Mouse (Mus musculus) liver, embryonic 14.5 days (tissue): ENCODE measurements around the gene Gm10061. TPM values are rescaled to one million over a fixed set of nuclear protein-coding genes. Genes with fewer than 3 reads are reported as not detected.
"Not testable (repeated sequence)": the region's sequence is repeated elsewhere in the genome, so short reads cannot be mapped to it uniquely, and the experiment has no call there.

Experiments used
- ATAC-seq: fragments of 200-750 bp; cut with Nextera tagmentation; 2 replicates; pipeline ENCODE4 v1.8.0; 2017; ENCODE audit warnings: moderate number of reproducible peaks, mild to moderate bottlenecking, moderate library complexity; ENCODE audit not compliant: insufficient read depth
- DNase-seq, 3 experiments: peaks; one replicate each; pipeline ENCODE4 v3.0.0-alpha.2; 2012 to 2013; ENCODE audit warnings: low read depth in 3 of 3, low spot score in 3 of 3
- H3K27ac ChIP-seq: fragments of 300-500 bp; sonication (generic); 2 replicates; pipeline ENCODE4 v1.5.1; 2014; ENCODE audit warnings: moderate library complexity, mild to moderate bottlenecking, control low read depth, inconsistent platforms
- H3K27me3 ChIP-seq: fragments of 300-500 bp; sonication (generic); 2 replicates; pipeline ENCODE4 v1.6.1; 2014; ENCODE audit warnings: mild to moderate bottlenecking, low read length, moderate library complexity; ENCODE audit not compliant: control insufficient read depth, insufficient read depth
- H3K36me3 ChIP-seq: fragments of 300-500 bp; sonication (generic); replicated peaks from 2 replicates; pipeline ENCODE4 v1.6.1; 2014; ENCODE audit warnings: low read depth; ENCODE audit not compliant: control insufficient read depth, insufficient read depth
- H3K4me1 ChIP-seq, 2 experiments: fragments of 200-500 bp in 1 of 2; fragments of 300-500 bp in 1 of 2; sonication (generic) in 1 of 2; replicated peaks; 2 replicates each; pipeline ENCODE4 v1.6.1; 2012 to 2014; ENCODE audit warnings: antibody characterized with exemption in 1 of 2, inconsistent platforms in 1 of 2, low read length in 1 of 2; ENCODE audit not compliant: control insufficient read depth in 2 of 2, insufficient read depth in 2 of 2
- H3K4me2 ChIP-seq: fragments of 300-500 bp; sonication (generic); 2 replicates; pipeline ENCODE4 v1.6.1; 2014; ENCODE audit warnings: low read depth, mild to moderate bottlenecking, control low read depth, moderate library complexity
- H3K4me3 ChIP-seq, 2 experiments: fragments of 200-500 bp in 1 of 2; fragments of 300-500 bp in 1 of 2; sonication (generic) in 1 of 2; 2 replicates each; pipeline ENCODE4 v1.5.1; 2012 to 2014; ENCODE audit warnings: low read depth in 2 of 2, low read length in 2 of 2, mild to moderate bottlenecking in 2 of 2, control low read depth in 1 of 2, inconsistent platforms in 1 of 2, moderate library complexity in 1 of 2; ENCODE audit not compliant: insufficient read depth in 1 of 2
- H3K9ac ChIP-seq: fragments of 300-500 bp; sonication (generic); replicated peaks from 2 replicates; pipeline ENCODE4 v1.6.1; 2014; ENCODE audit warnings: mild to moderate bottlenecking, control low read depth, moderate library complexity
- H3K9me3 ChIP-seq: fragments of 300-500 bp; sonication (generic); 2 replicates; pipeline ENCODE4 v1.6.1; 2016; ENCODE audit warnings: low read length, mixed read lengths; ENCODE audit not compliant: control insufficient read depth
- CTCF ChIP-seq: IDR thresholded peaks from 2 replicates; pipeline ENCODE4 v1.5.1; 2016; ENCODE audit warnings: antibody characterized with exemption, low read depth, control low read depth
- EP300 ChIP-seq: IDR thresholded peaks from 2 replicates; pipeline ENCODE4 v1.6.1; 2016; ENCODE audit warnings: antibody characterized with exemption, low read depth
- WGBS: fragments of 180-500 bp; shearing (Covaris S2); extraction: QIAGEN DNeasy Blood & Tissue Kit; methylation state at CpG from one replicate; pipeline ENCODE4 v1.1.7; 2014; ENCODE audit not compliant: insufficient replicate concordance; 5-methylcytosine and 5-hydroxymethylcytosine counted together
- polyA plus RNA-seq, 2 experiments: library from polyadenylated mRNA; depleted of rRNA in 1 of 2; stranded (reverse) in 1 of 2; unstranded in 1 of 2; fragments of >200 nt; fragmentation: Nextera tagmentation in 1 of 2; extraction: Ambion mirVana in 1 of 2; gene quantifications; 2 replicates each; pipeline versions ENCODE4 v1.2.1 to v1.2.3; 2012 to 2014

The Gm10061 gene
- polyA plus RNA-seq (2012; rRNA removed) = not detected in 2 replicates
- not detected in 2 replicates for polyA plus RNA-seq (2014; fragmentation: Nextera tagmentation; extraction: Ambion mirVana)

GRCm38 (mm10) chr16:89150786-89151185 is at the start of gene Gm10061:
Gene Gm10061, plus strand, starts transcription at chr16:89151086.
- Histone ChIP-seq H3K4me2 (no peak within 1 kb of the TSS), H3K4me3 (no peak within 1 kb of the TSS), H3K9ac (no peak within 1 kb of the TSS), H3K4me1 (no peaks in the 10 kb centered on the region), H3K9me3 (no peaks in the 10 kb centered on the region), H3K27me3 (no peaks in the 10 kb centered on the region), H3K27ac (no peak within 1 kb of the TSS), H3K36me3 (no peaks in the 10 kb centered on the region)
- TF ChIP-seq EP300 (no peak), CTCF (no peak)
- DNase-seq = no peak
- WGBS = 85% methylated on average over 1 of the region's 1 CpGs
- no peak for ATAC-seq

- H3K36me3 ChIP-seq = no peaks in the 10 kb centered on the region
- no peak within 1 kb of the TSS for H3K4me2 ChIP-seq
- no peak for TF ChIP-seq CTCF
- no peak for TF ChIP-seq EP300
- H3K9ac ChIP-seq = no peak within 1 kb of the TSS
- no peaks in the 10 kb centered on the region for H3K27me3 ChIP-seq
- DNase-seq (no peak), ATAC-seq (no peak)
- no peaks in the 10 kb centered on the region for H3K9me3 ChIP-seq
- H3K4me1 ChIP-seq = no peaks in the 10 kb centered on the region
- no peak within 1 kb of the TSS for H3K4me3 ChIP-seq
- 71% methylated on average over 1 of the region's 1 CpGs for WGBS
- no peak within 1 kb of the TSS for H3K27ac ChIP-seq
These were observed 10.3 kb upstream of the Gm10061 start, which contains the start of gene Gm6358 for GRCm38 (mm10) chr16:89140551-89140950. Gene Gm6358, plus strand, starts transcription at chr16:89140851.

- no peak for DNase-seq
- 63% methylated on average over 4 of the region's 4 CpGs for WGBS
- no peak for ATAC-seq
- Histone ChIP-seq H3K9me3 (no peaks in the 10 kb centered on the region), H3K36me3 (no peaks in the 10 kb centered on the region), H3K4me2 (no peak within 1 kb of the TSS), H3K4me1 (no peaks in the 10 kb centered on the region), H3K9ac (no peak within 1 kb of the TSS), H3K27me3 (no peaks in the 10 kb centered on the region), H3K4me3 (no peak within 1 kb of the TSS), H3K27ac (no peak within 1 kb of the TSS)
- TF ChIP-seq EP300 = no peak
- TF ChIP-seq CTCF = no peak
These were observed 6.8 kb downstream of the Gm10061 start, which contains the start of gene Gm9789 for GRCm38 (mm10) chr16:89157652-89158051. Gene Gm9789, plus strand, starts transcription at chr16:89157952.

GRCm38 (mm10) chr16:89169190-89169589 is 18.3 kb downstream of the Gm10061 start, which contains the start of gene Gm7735:
Gene Gm7735, plus strand, starts transcription at chr16:89169490.
- H3K27me3 ChIP-seq, H3K4me1 ChIP-seq, DNase-seq, H3K36me3 ChIP-seq, H3K9ac ChIP-seq, H3K27ac ChIP-seq, ATAC-seq, H3K4me3 ChIP-seq, H3K4me2 ChIP-seq, H3K9me3 ChIP-seq: not testable (repeated sequence)

GRCm38 (mm10) chr16:89174435-89174834 is 23.5 kb downstream of the Gm10061 start, which contains the start of gene 1110057P08Rik:
Gene 1110057P08Rik, plus strand, starts transcription at chr16:89174735.
- Histone ChIP-seq H3K36me3 (no peaks in the 10 kb centered on the region), H3K4me2 (no peak within 1 kb of the TSS), H3K27ac (no peak within 1 kb of the TSS), H3K9me3 (no peaks in the 10 kb centered on the region), H3K4me1 (no peaks in the 10 kb centered on the region), H3K4me3 (no peak within 1 kb of the TSS), H3K27me3 (no peaks in the 10 kb centered on the region), H3K9ac (no peak within 1 kb of the TSS)
- 52% methylated on average over 2 of the region's 2 CpGs for WGBS
- DNase-seq (no peak), ATAC-seq (no peak)
- TF ChIP-seq EP300 = no peak
- TF ChIP-seq CTCF = no peak
